Mouse (Mus musculus): ENCODE results near the gene Alkbh6. TPM values are rescaled to one million over a fixed set of nuclear protein-coding genes. Genes with fewer than 3 reads are reported as not detected.

The Alkbh6 gene
- total RNA-seq, 2 experiments from 2014 or later, result 21.0 to 22.9 TPM

- Histone ChIP-seq H3K4me3 (peak within 1 kb of the TSS; percentile 98), H3K27ac (peak within 1 kb of the TSS; percentile 95)
- intact Hi-C loops (cut with DNase I), result loop anchor here (2.0 kb wide), 1 partner anchor 405 kb away; the partner anchor contains the start of gene Tmem147
- no peak for DNase-seq
- TF ChIP-seq CTCF (IDR thresholded peaks at IDR 0.05), result no peak
These were observed 15.3 kb downstream of the Alkbh6 start, which contains the start of gene Sdhaf1 for GRCm38 (mm10) chr7:30323795-30324194. Sdhaf1 (minus strand) TSS chr7:30323895.

- no peak for DNase-seq
- Histone ChIP-seq H3K27ac (no peak overlapping the region), H3K4me3 (no peak overlapping the region)
- intact Hi-C loops (cut with DNase I), result no loop called here
- TF ChIP-seq CTCF (IDR thresholded peaks at IDR 0.05), result no peak
These were observed 15.9 kb downstream of the Alkbh6 start for GRCm38 (mm10) chr7:30324300-30324944.

- H3K4me3 ChIP-seq, result no peak overlapping the region
- TF ChIP-seq CTCF (IDR thresholded peaks at IDR 0.05), result peak; percentile 60
- intact Hi-C loops (cut with DNase I), result no loop called here
- H3K27ac ChIP-seq, result no peak overlapping the region
- DNase-seq, result peak; percentile 44
These were observed 16.8 kb downstream of the Alkbh6 start for GRCm38 (mm10) chr7:30325364-30325763.

- Histone ChIP-seq H3K27ac (no peak overlapping the region), H3K4me3 (no peak overlapping the region)
- TF ChIP-seq CTCF (IDR thresholded peaks at IDR 0.05), result no peak
- DNase-seq, result no peak
- intact Hi-C loops (cut with DNase I), result no loop called here
These were observed 17.9 kb downstream of the Alkbh6 start for GRCm38 (mm10) chr7:30326427-30326826.

GRCm38 (mm10) chr7:30327140-30327539 is 18.6 kb downstream of the Alkbh6 start:
- intact Hi-C loops (cut with DNase I), result no loop called here
- Histone ChIP-seq H3K27ac (no peak overlapping the region), H3K4me3 (no peak overlapping the region)
- TF ChIP-seq CTCF (IDR thresholded peaks at IDR 0.05), result no peak
- DNase-seq, result no peak

- TF ChIP-seq CTCF (IDR thresholded peaks at IDR 0.05), result no peak
- no peak overlapping the region for H3K27ac ChIP-seq
- intact Hi-C loops (cut with DNase I), result no loop called here
- H3K4me3 ChIP-seq, result no peak overlapping the region
- no peak for DNase-seq
These were observed 19.9 kb downstream of the Alkbh6 start for GRCm38 (mm10) chr7:30328379-30328778.

GRCm38 (mm10) chr7:30331887-30332286 is 23.4 kb downstream of the Alkbh6 start:
- H3K27ac ChIP-seq, result no peak overlapping the region
- intact Hi-C loops (cut with DNase I), result no loop called here
- DNase-seq, result peak; percentile 63
- peak overlapping the region; percentile 37 for H3K4me3 ChIP-seq
- TF ChIP-seq CTCF (IDR thresholded peaks at IDR 0.05), result peak; percentile 79

- TF ChIP-seq CTCF (IDR thresholded peaks at IDR 0.05), result no peak
- no peak overlapping the region for H3K27ac ChIP-seq
- no peak for DNase-seq
These were observed 24.2 kb downstream of the Alkbh6 start for GRCm38 (mm10) chr7:30332622-30333259.

GRCm38 (mm10) chr7:30333436-30333835 is 24.9 kb downstream of the Alkbh6 start:
- peak; percentile 66 for DNase-seq

More at GRCm38 (mm10) chr7:30332622-30333259, 24.2 kb downstream of the Alkbh6 start:
- intact Hi-C loops (cut with DNase I), result no loop called here
- H3K4me3 ChIP-seq, result no peak overlapping the region

GRCm38 (mm10) chr7:30334563-30334962 is 26.0 kb downstream of the Alkbh6 start:
- no peak for DNase-seq
- no peak overlapping the region for H3K27ac ChIP-seq
- no peak overlapping the region for H3K4me3 ChIP-seq
- intact Hi-C loops (cut with DNase I), result no loop called here
- TF ChIP-seq CTCF (IDR thresholded peaks at IDR 0.05), result no peak

More at GRCm38 (mm10) chr7:30333436-30333835, 24.9 kb downstream of the Alkbh6 start:
- intact Hi-C loops (cut with DNase I), result no loop called here
- no peak overlapping the region for H3K27ac ChIP-seq
- TF ChIP-seq CTCF (IDR thresholded peaks at IDR 0.05), result no peak
- no peak overlapping the region for H3K4me3 ChIP-seq

- Histone ChIP-seq H3K4me3 (no peak overlapping the region), H3K27ac (no peak overlapping the region)
- intact Hi-C loops (cut with DNase I), result loop anchor here (2.0 kb wide), 1 partner anchor 97 kb away; no protein-coding TSS in a partner anchor
- no peak for TF ChIP-seq CTCF (IDR thresholded peaks at IDR 0.05)
- DNase-seq, result no peak
These were observed 27.2 kb downstream of the Alkbh6 start for GRCm38 (mm10) chr7:30335688-30336087.

GRCm38 (mm10) chr7:30336384-30336783 is 27.9 kb downstream of the Alkbh6 start:
- peak; percentile 87 for TF ChIP-seq CTCF (IDR thresholded peaks at IDR 0.05)
- intact Hi-C loops (cut with DNase I), result loop anchor here (2.0 kb wide), 1 partner anchor 96 kb away; no protein-coding TSS in a partner anchor
- H3K27ac ChIP-seq, result no peak overlapping the region
- H3K4me3 ChIP-seq, result no peak overlapping the region
- peak; percentile 85 for DNase-seq

- no peak for DNase-seq
- no peak for TF ChIP-seq CTCF (IDR thresholded peaks at IDR 0.05)
- Histone ChIP-seq H3K27ac (no peak overlapping the region), H3K4me3 (no peak overlapping the region)
- intact Hi-C loops (cut with DNase I), result no loop called here
These were observed 31.1 kb downstream of the Alkbh6 start for GRCm38 (mm10) chr7:30339432-30340109.

All from gastrocnemius, adult 2 months (tissue).